Mouse (Mus musculus): ENCODE data around the gene Tmem236.

Gene Tmem236

GRCm38 (mm10) chr2:14174334-14174733, at the start of gene Tmem236:
Gene Tmem236 (plus strand): TSS chr2:14174523.
- ATAC-seq (ENCODE audit: insufficient number of reproducible peaks, low FRiP score, low TSS enrichment) = no peak

GRCm38 (mm10) chr2:14126387-14126786, 47.9 kb upstream of the Tmem236 start:
- ATAC-seq (ENCODE audit: insufficient number of reproducible peaks, low FRiP score, low TSS enrichment) = no peak

GRCm38 (mm10) chr2:14127629-14128028, 46.7 kb upstream of the Tmem236 start:
- no peak for ATAC-seq (ENCODE audit: insufficient number of reproducible peaks, low FRiP score, low TSS enrichment)

GRCm38 (mm10) chr2:14130641-14131339, 43.5 kb upstream of the Tmem236 start:
- ATAC-seq (ENCODE audit: insufficient number of reproducible peaks, low FRiP score, low TSS enrichment) = no peak

- ATAC-seq (ENCODE audit: insufficient number of reproducible peaks, low FRiP score, low TSS enrichment) = no peak
Measured at GRCm38 (mm10) chr2:14132468-14133326, 41.6 kb upstream of the Tmem236 start.

GRCm38 (mm10) chr2:14136906-14137305, 37.4 kb upstream of the Tmem236 start:
- ATAC-seq (ENCODE audit: insufficient number of reproducible peaks, low FRiP score, low TSS enrichment) = no peak

- ATAC-seq (ENCODE audit: insufficient number of reproducible peaks, low FRiP score, low TSS enrichment) = 0 out of 2 replicates have a peak, but pooled peaks have one; percentile 40
Measured at GRCm38 (mm10) chr2:14139590-14139989, 34.7 kb upstream of the Tmem236 start.

GRCm38 (mm10) chr2:14140044-14140443, 34.3 kb upstream of the Tmem236 start:
- ATAC-seq (ENCODE audit: insufficient number of reproducible peaks, low FRiP score, low TSS enrichment) = no peak

GRCm38 (mm10) chr2:14145311-14145710, 29.0 kb upstream of the Tmem236 start:
- no peak for ATAC-seq (ENCODE audit: insufficient number of reproducible peaks, low FRiP score, low TSS enrichment)

- no peak for ATAC-seq (ENCODE audit: insufficient number of reproducible peaks, low FRiP score, low TSS enrichment)
Measured at GRCm38 (mm10) chr2:14146913-14147312, 27.4 kb upstream of the Tmem236 start.

GRCm38 (mm10) chr2:14150829-14151228, 23.5 kb upstream of the Tmem236 start:
- ATAC-seq (ENCODE audit: insufficient number of reproducible peaks, low FRiP score, low TSS enrichment) = no peak

- ATAC-seq (ENCODE audit: insufficient number of reproducible peaks, low FRiP score, low TSS enrichment) = peak; percentile 91
Measured at GRCm38 (mm10) chr2:14151854-14152253, 22.5 kb upstream of the Tmem236 start.

- ATAC-seq (ENCODE audit: insufficient number of reproducible peaks, low FRiP score, low TSS enrichment) = no peak
Measured at GRCm38 (mm10) chr2:14159047-14159446, 15.3 kb upstream of the Tmem236 start.

GRCm38 (mm10) chr2:14159756-14160155, 14.6 kb upstream of the Tmem236 start:
- no peak for ATAC-seq (ENCODE audit: insufficient number of reproducible peaks, low FRiP score, low TSS enrichment)

GRCm38 (mm10) chr2:14164459-14165030, 9.8 kb upstream of the Tmem236 start:
- ATAC-seq (ENCODE audit: insufficient number of reproducible peaks, low FRiP score, low TSS enrichment) = peak; percentile 36; the same call in 1 of the 2 replicates

- ATAC-seq (ENCODE audit: insufficient number of reproducible peaks, low FRiP score, low TSS enrichment) = peak; percentile 21; the same call in 1 of the 2 replicates
Measured at GRCm38 (mm10) chr2:14165066-14165465, 9.3 kb upstream of the Tmem236 start.

GRCm38 (mm10) chr2:14165618-14166344, 8.5 kb upstream of the Tmem236 start:
- no peak for ATAC-seq (ENCODE audit: insufficient number of reproducible peaks, low FRiP score, low TSS enrichment)

GRCm38 (mm10) chr2:14167721-14168120, 6.6 kb upstream of the Tmem236 start:
- ATAC-seq (ENCODE audit: insufficient number of reproducible peaks, low FRiP score, low TSS enrichment) = no peak

GRCm38 (mm10) chr2:14176460-14177193, 2.3 kb downstream of the Tmem236 start:
- no peak for ATAC-seq (ENCODE audit: insufficient number of reproducible peaks, low FRiP score, low TSS enrichment)

- ATAC-seq (ENCODE audit: insufficient number of reproducible peaks, low FRiP score, low TSS enrichment) = no peak
Measured at GRCm38 (mm10) chr2:14184375-14184774, 10.1 kb downstream of the Tmem236 start.
